Mouse (Mus musculus): ENCODE data around the gene Zcchc14. TPM values are rescaled to one million over a fixed set of nuclear protein-coding genes. Genes with fewer than 3 reads are reported as not detected.
"Not testable (repeated sequence)": the region's sequence is repeated elsewhere in the genome, so short reads cannot be mapped to it uniquely, and the experiment has no call there.

Gene Zcchc14
- total RNA-seq, 2 experiments from 2014 or later: 33.9 to 38.5 TPM

GRCm38 (mm10) chr8:121635534-121635933 is 17.2 kb downstream of the Zcchc14 start:
- intact Hi-C loops (cut with DNase I): loop anchor here (1.0 to 2.0 kb wide), 2 partner anchors 15 to 32 kb away; no protein-coding TSS in a partner anchor
- DNase-seq: peak; percentile 56 to 57

- intact Hi-C loops (cut with DNase I): no loop called here
- DNase-seq: no peak
Measured at GRCm38 (mm10) chr8:121632401-121632800, 20.3 kb downstream of the Zcchc14 start.

- intact Hi-C loops (cut with DNase I): no loop called here
- DNase-seq: peak; percentile 52 to 58
Measured at GRCm38 (mm10) chr8:121631645-121632071, 21.0 kb downstream of the Zcchc14 start.

- DNase-seq: no peak
- intact Hi-C loops (cut with DNase I): no loop called here
Measured at GRCm38 (mm10) chr8:121628681-121629080, 24.0 kb downstream of the Zcchc14 start.

GRCm38 (mm10) chr8:121623043-121623442 is 29.7 kb downstream of the Zcchc14 start:
- intact Hi-C loops (cut with DNase I): loop anchor here (2.0 kb wide), 1 partner anchor 14 kb away; no protein-coding TSS in a partner anchor
- DNase-seq: no peak

- intact Hi-C loops (cut with DNase I): loop anchor here (2.0 kb wide), 1 partner anchor 13 kb away; no protein-coding TSS in a partner anchor
- DNase-seq: no peak
Measured at GRCm38 (mm10) chr8:121621879-121622278, 30.8 kb downstream of the Zcchc14 start.

- DNase-seq: peak; percentile 58 to 65
- intact Hi-C loops (cut with DNase I): no loop called here
Measured at GRCm38 (mm10) chr8:121620801-121621516, 31.7 kb downstream of the Zcchc14 start.

GRCm38 (mm10) chr8:121619401-121619995 is 33.2 kb downstream of the Zcchc14 start:
- intact Hi-C loops (cut with DNase I): no loop called here
- DNase-seq: peak; percentile 69 to 74

GRCm38 (mm10) chr8:121613419-121613818 is 39.3 kb downstream of the Zcchc14 start:
- no peak for DNase-seq
- intact Hi-C loops (cut with DNase I): no loop called here

GRCm38 (mm10) chr8:121609916-121610315 is 42.8 kb downstream of the Zcchc14 start:
- intact Hi-C loops (cut with DNase I): loop anchor here (2.0 kb wide), 1 partner anchor 13 kb away; no protein-coding TSS in a partner anchor
- no peak for DNase-seq

- intact Hi-C loops (cut with DNase I): loop anchor here (2.0 kb wide), 1 partner anchor 14 kb away; no protein-coding TSS in a partner anchor
- no peak for DNase-seq
Measured at GRCm38 (mm10) chr8:121609251-121609650, 43.5 kb downstream of the Zcchc14 start.

- intact Hi-C loops (cut with DNase I): loop anchor here (2.0 kb wide), 1 partner anchor 15 kb away; no protein-coding TSS in a partner anchor
- no peak for DNase-seq
Measured at GRCm38 (mm10) chr8:121607661-121608060, 45.0 kb downstream of the Zcchc14 start.

- no peak for DNase-seq
- intact Hi-C loops (cut with DNase I): loop anchor here (2.0 kb wide), 2 partner anchors 49 to 81 kb away; partner anchors contain the start of gene Zcchc14
Measured at GRCm38 (mm10) chr8:121603801-121604200, 48.9 kb downstream of the Zcchc14 start.

GRCm38 (mm10) chr8:121602860-121603259 is 49.8 kb downstream of the Zcchc14 start:
- DNase-seq: peak; percentile 69 to 79
- intact Hi-C loops (cut with DNase I): loop anchor here (2.0 kb wide), 2 partner anchors 50 to 82 kb away; partner anchors contain the start of gene Zcchc14

GRCm38 (mm10) chr8:121602411-121602810 is 50.3 kb downstream of the Zcchc14 start:
- no peak for DNase-seq
- intact Hi-C loops (cut with DNase I): loop anchor here (2.0 kb wide), 2 partner anchors 50 to 82 kb away; partner anchors contain the start of gene Zcchc14

GRCm38 (mm10) chr8:121599842-121600241 is 52.9 kb downstream of the Zcchc14 start:
- no peak for DNase-seq
- intact Hi-C loops (cut with DNase I): no loop called here

- intact Hi-C loops (cut with DNase I): no loop called here
- peak; percentile 83 to 89 for DNase-seq
Measured at GRCm38 (mm10) chr8:121598892-121599291, 53.8 kb downstream of the Zcchc14 start.

GRCm38 (mm10) chr8:121598190-121598589 is 54.5 kb downstream of the Zcchc14 start:
- intact Hi-C loops (cut with DNase I): no loop called here
- no peak for DNase-seq

- intact Hi-C loops (cut with DNase I); DNase-seq: not testable (repeated sequence)
Measured at GRCm38 (mm10) chr8:121597492-121597891, 55.2 kb downstream of the Zcchc14 start.

GRCm38 (mm10) chr8:121593983-121594382 is 58.7 kb downstream of the Zcchc14 start:
- intact Hi-C loops (cut with DNase I): no loop called here
- DNase-seq: peak; percentile 47 to 54

- intact Hi-C loops (cut with DNase I): no loop called here
- no peak for DNase-seq
Measured at GRCm38 (mm10) chr8:121593293-121593692, 59.4 kb downstream of the Zcchc14 start.
